Mouse (Mus musculus) right cerebral cortex, postnatal 25 days (tissue): ENCODE results near the gene 1700001K19Rik.
"Not testable (repeated sequence)": the region's sequence is repeated elsewhere in the genome, so short reads cannot be mapped to it uniquely, and the experiment has no call there.

Source experiments
- DNase-seq: peaks from one replicate; pipeline ENCODE4 v3.0.0; 2022

Gene 1700001K19Rik

DNA sequence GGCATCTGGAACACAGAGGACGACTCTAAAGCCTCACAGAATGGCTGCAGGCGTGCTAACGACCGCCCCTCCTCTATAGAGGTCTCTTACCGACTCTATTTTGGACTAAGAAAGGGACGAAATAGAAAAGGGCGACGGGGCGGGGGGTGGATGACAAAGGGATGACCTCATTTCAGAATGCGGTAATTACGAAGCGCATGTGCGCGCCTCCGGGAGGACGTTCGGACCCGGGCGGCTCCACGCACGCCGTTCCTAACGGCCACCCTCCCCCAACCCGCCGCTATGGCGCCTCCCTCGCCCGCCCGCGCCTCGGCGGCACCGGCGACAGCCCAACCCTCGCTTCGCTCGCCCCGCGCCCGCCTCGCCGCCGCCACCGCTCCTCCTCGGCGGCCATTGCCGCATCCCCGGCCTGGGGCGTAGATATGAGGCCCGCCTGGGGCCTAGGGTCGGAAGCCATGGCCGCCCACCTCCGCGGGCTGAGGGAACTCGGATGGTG is 13.3 kb upstream of the 1700001K19Rik start:
- DNase-seq, result peak; percentile 72

DNA sequence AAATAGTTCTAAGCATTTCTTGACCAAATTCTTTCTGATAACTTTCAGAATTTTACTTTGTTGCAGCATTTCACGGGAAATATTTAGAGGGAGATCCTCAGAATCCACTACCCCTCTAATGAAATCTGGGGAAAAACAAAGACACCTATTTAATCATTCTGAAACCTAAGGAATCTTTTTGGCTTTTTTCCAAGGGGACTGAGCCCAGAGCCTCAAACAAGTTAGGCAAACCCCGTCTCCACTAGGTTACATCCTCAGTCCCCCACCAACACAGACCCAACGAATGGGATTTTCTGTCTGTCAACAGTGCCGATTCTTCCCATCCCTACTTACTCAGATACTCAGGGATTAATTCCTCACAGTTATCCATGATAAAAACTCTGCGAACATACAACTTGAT is 11.0 kb upstream of the 1700001K19Rik start:
- DNase-seq, result not testable (repeated sequence)

DNA sequence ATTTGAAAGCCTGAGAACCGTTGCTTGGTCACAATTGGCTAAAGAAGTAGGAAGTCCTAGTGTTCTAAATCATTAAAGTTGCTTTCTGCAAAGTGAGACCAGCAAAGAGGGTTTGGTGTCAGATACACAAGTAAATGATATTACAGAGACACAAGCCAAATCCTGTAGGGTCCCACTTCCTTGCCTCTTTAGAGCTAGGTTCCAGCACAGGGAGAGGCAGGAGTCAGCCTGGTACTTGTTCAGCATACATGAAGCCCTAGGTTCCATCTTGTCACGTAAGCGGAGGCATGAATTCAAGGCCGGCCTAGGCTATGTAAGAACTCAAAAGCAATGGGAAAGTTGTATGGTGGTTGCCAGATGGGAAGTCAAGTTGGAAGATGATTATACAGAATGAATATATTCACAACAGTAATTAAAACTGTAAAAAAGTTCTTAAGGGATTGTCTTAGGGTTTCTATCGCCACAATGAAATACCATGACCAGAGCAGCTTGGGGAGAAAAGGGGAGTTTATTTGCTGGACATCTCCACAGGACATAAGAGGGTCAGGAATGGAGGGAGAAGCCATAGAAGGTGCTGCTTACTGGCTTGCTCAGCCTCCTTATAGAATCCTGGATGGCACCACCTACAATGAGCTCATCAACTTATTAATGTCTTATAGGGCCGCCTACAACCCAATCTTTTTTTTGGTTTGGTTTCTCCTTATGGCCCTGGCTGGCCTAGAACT is 7.7 kb upstream of the 1700001K19Rik start:
- DNase-seq, result no peak

DNA sequence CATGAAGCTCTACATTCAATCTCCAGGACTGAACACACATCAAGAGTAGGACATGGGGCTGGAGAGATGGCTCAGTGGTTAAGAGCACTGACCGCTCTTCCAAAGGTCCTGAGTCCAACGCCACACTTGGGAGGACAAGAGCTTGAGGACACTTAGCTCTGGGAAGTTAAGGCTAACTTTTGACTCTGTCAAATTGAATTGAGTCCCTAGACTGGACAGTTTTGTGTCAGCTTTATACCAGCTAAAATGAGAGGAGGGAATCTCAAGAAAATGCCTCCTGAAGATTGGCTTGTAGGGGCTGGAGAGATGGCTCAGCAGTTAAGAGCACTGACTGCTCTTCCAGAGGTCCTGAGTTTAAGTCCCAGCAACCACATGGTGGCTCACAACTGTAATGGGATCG is 6.5 kb upstream of the 1700001K19Rik start:
- not testable (repeated sequence) for DNase-seq

DNA sequence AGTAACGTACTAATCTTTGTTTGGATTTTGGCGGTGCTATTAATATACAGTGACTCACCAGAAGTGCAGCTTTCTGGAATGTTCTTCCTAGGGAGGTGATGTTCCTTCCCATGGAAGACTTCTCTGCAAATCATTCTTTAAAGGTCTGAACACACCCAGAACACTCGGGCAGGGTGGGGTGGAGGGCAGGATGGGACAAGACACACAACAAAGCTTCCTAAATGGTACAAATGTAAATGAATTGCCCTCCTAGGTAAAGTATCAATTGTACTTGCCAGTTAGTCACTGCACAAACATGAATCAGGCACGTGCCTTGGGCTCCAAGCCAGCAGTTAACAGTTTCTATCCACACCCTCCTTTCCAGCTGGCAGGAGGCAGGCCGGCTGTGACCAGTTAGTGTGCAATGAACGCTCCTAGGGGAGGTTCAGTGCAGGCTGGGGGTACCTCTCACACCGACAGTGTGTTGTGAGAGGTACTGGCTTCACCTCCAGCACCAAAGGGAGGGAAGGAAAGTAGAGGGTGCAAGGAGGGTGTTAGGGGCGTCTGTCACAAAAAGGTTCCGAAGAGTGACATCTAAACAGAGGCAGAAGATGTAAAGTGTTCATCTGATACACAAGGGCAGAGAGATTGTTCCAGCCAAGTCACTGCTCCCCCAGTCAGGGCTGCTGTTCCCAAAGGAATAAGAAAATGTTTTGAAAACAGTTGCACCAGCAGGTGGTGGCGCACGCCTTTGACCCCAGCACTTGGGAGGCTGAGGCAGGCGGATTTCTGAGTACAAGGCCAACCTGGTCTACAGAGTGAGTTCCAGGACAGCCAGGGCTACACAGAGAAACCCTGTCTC is 5.7 kb upstream of the 1700001K19Rik start:
- peak; percentile 40 for DNase-seq

DNA sequence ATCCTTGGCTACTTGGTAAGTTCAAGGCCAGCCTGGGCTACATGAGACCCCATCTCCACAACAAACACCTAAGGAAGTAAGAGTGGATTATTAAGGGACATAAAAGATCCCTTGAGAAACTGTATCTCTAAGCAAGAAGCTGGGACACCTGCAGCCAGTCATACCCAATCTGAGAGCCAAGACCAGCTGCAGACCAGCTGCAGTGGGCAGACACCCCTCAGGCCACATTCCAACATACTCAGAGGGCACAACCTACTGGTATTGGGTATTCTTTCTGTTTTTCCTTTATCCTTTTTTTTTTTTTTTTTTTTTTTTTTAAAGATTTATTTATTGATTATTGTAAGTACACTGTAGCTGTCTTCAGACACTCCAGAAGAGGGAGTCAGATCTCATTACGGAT is 1.2 kb upstream of the 1700001K19Rik start:
- DNase-seq, result no peak

DNA sequence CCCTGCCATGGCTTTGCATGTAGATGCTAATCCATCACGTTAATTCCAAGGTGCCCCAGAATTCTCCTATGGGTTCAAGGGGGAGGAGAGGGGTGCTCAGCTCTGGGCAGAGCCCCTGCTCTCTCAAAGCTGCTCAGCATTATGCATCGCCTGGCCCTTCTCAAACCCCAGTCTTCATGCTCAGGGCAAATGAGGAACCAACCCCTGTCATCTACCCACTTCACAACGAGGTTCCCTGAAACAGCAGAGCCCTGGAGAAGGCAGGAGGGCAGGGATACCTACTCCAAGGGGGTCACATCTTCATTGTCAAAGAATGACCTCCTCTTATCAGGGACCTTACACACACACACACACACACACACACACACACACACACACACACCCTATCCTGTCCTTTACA is 541 bp downstream of the 1700001K19Rik start:
- no peak for DNase-seq

DNA sequence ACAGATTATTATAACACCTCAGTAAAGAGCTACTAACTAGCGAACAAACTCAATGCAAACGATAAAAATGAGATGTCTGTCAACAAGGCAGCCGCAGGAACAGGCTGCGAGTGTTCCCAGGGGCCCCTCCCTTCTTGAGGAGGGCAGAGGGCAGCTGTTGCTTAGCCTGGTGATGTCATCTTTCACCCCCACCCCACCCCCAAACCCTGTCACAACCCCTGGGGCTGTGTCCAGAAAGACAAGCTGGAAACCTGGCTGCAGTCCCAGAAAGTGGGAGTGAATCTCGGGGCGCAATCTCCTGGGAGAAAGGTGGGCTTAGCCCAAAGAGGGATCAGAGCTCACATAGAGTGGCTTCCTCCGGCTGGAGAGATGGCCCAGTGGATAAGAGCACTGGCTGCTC is 1.2 kb downstream of the 1700001K19Rik start:
- DNase-seq, result no peak

DNA sequence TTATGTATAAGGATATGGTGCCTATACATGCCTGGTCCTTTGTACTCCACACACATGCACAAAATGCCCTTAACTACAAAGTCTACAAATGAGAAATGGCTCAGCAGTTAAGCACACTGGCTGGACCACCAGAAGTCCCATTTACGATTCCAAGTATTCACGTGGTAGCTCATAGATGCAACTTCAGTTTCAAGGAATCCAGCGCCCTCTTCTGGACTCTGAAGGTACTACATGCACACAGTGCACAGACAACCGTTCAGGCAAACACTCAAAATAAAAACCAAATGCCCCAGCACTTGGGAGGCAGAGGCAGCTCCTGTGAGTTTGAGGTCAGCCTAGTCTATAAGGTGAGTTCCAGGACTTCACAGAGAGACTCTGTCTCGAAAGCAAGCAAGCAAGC is 8.2 kb downstream of the 1700001K19Rik start:
- no peak for DNase-seq

DNA sequence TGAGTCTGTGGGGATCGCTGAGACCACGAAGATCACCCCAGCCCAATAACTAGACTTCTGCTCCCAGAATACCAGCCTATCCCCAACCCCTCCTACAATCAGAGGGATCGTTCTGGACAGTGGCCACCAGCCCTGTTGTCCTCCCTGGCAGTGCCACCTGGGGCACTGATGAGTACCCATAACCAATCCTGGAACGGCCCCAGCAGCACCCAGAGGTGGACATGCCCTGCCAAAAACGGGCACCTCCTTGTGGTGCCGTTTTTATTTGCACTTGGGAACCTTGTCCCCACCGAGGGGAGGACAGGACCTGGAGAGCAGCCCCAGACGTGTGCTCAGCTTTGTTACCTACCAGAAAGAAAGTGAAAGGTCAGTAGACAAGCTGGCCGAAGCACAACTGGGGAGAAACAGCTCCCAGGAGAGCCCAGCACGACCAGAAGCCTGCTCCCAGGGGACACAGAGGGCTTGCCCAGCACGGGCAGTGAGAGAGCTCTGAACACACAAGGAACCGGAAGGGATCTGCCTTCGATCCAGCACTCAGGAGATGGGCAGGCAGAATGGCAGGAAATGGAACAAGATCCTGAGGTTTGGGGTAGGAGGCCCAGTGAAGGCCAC is 14.8 kb downstream of the 1700001K19Rik start:
- DNase-seq, result no peak

DNA sequence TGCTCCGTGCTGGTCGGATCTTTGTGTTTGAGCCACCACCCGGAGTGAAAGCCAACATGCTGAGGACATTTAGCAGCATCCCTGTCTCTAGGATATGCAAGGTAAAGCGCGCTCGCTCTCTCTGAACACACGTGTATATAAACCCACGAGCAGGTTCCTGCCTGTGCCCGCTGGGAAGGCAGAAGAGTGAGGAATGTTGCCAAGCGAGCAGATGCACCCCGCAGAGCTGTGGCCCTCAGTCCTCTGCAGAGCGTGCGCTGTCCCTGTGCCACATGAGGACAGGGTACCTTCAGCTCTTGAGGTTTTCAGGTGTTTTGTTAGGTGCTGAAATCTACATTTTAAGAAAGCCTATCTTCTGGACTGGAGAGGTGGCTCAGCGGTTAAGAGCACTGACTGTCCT is 20.7 kb downstream of the 1700001K19Rik start:
- DNase-seq, result no peak

DNA sequence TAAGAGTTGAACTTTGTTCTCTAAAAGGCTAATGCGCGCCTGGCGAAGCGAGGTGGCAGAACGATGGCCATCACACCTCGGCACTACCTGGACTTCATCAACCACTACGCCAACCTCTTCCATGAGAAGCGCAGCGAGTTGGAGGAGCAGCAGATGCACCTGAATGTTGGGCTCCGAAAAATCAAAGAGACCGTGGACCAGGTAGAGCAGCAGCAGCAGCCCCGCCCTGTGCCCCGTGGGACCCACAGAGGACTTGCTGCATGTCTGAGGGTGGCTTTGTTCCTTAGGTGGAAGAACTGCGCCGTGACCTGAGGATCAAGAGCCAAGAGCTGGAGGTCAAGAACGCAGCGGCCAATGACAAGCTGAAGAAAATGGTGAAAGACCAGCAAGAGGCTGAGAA is 31.0 kb downstream of the 1700001K19Rik start:
- DNase-seq, result no peak

DNA sequence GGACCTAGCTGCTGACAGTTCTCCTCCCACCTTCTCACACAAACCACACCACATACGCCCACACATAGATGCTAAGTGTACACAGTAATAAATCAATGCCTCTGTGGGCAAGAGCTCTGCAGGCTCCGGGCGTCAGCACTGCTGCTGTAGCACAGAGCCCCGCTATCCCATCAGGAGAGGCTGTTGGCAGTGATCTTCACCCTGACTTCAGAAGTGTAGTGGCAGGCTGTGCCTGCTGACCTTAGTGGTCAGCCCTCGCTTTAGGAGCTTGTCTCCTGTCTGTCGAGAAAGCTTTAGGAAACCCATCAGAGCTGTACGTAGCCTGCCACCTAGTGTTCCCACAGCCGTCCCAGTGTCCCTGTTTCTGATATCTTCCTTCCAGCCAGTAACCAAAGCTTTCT is 32.2 kb downstream of the 1700001K19Rik start:
- DNase-seq, result peak; percentile 21

DNA sequence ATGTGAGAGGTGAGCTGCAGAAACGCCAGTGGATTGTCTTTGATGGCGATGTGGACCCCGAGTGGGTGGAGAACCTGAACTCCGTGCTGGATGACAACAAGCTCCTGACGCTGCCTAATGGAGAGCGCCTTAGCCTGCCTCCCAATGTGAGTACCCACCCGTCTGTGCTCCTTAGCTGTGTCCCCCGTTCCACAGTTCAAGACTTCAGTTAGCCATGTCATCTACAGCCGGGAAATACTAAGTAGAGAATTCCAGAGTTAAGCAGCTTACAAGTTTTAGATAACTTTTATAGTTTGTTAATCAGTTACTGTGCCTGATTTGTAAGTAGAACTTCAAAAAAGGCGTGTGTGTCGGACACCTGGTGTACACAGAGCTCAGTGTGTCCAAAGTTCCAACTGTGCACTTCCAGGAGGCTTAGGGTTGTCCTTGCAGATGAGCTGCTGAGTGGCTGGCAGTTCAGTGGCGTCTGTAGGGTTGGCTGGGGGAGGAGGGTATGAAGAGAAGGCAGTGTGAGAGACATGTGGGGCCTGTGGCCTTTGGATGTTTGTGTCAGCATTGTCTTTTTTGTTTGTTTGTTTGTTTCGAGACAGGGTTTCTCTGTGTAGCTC is 44.8 kb downstream of the 1700001K19Rik start:
- no peak for DNase-seq

DNA sequence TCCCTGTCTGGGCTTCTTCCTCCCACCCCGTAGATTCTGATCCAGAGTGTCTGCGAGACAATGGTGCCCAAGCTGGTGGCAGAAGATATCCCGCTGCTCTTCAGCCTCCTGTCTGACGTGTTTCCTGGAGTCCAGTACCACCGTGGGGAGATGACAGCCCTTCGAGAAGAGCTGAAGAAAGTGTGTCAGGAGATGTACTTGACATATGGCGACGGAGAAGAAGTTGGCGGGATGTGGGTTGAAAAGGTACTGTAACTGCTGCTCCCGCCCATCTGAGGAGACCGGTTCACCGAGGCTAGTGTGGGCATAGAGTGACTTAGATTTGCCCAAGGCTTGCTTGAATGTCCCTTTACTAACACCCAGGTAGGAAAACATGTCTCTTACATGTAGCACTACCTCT is 46.1 kb downstream of the 1700001K19Rik start:
- DNase-seq, result no peak

DNA sequence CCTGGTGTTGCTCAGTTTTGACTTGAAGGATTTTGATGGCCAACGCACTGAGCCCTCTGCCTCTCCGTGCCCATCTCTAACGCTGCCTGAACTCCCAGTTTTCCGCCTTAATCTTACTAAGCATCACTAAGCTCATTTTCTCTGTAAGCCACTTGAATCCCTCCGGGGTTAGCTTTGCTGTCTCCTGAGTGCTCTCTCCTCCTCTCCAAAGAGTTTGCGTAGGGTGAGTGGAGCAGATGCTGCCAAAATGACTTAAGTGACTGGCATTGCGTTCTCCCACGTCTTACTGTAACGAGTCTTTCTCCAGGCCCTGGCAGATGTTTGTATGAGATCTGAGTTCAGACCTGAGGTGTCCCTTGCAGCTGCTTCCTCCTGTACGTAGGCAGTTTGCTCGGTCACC is 52.4 kb downstream of the 1700001K19Rik start:
- DNase-seq, result no peak
